Mouse (Mus musculus) ES-Bruce4 (cell line): ENCODE measurements around the gene Trim10.

Source experiments
- CTCF ChIP-seq: IDR thresholded peaks from one replicate; pipeline ENCODE4 v1.8.1; 2011; ENCODE audit warnings: low read depth, low read length
- EP300 ChIP-seq: IDR thresholded peaks from 2 replicates; pipeline ENCODE4 v1.6.1; 2011; ENCODE audit warnings: low read depth, low read length; ENCODE audit not compliant: insufficient read depth
- POLR2A ChIP-seq: IDR thresholded peaks from one replicate; pipeline ENCODE4 v1.8.1; 2011; ENCODE audit warnings: low read length; ENCODE audit not compliant: insufficient read depth

DNA sequence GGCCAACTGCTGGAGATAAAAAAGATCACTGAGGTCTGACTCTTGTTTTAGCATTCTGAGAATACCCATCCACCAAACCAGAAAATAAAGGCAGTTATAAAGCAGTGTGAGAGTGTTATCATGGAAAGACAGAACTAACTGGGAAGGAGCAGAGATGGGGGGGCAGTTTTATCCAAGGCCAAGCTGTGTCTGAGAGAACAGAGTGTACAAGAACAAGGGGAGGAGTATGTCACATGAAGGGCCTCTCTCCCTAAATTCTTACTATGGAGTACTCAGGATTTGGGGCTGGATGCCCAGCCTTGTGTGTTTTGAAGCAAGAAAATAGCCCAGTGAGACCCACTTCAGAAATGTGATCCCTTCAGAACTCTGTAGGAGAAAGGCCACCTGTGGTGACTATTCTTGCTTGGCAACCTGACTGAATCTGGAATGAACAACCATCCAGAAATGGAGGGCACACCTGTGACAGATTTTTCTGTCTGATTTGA, 28.4 kb upstream of the Trim10 start:
- TF ChIP-seq EP300 (no peak), CTCF (no peak), POLR2A (no peak)
